Mouse (Mus musculus): Measurements from ENCODE around the gene Elk1.

Gene Elk1

GRCm38 (mm10) chrX:20950191-20950880, at the start of gene Elk1:
Gene Elk1, minus strand, starts transcription at chrX:20950608.
- peak; percentile 71 for DNase-seq (ENCODE audit: low spot score in 2 of 2)

- no peak for DNase-seq (ENCODE audit: low spot score in 2 of 2)
Observed at GRCm38 (mm10) chrX:20980901-20981300, 30.5 kb upstream of the Elk1 start.

DNA sequence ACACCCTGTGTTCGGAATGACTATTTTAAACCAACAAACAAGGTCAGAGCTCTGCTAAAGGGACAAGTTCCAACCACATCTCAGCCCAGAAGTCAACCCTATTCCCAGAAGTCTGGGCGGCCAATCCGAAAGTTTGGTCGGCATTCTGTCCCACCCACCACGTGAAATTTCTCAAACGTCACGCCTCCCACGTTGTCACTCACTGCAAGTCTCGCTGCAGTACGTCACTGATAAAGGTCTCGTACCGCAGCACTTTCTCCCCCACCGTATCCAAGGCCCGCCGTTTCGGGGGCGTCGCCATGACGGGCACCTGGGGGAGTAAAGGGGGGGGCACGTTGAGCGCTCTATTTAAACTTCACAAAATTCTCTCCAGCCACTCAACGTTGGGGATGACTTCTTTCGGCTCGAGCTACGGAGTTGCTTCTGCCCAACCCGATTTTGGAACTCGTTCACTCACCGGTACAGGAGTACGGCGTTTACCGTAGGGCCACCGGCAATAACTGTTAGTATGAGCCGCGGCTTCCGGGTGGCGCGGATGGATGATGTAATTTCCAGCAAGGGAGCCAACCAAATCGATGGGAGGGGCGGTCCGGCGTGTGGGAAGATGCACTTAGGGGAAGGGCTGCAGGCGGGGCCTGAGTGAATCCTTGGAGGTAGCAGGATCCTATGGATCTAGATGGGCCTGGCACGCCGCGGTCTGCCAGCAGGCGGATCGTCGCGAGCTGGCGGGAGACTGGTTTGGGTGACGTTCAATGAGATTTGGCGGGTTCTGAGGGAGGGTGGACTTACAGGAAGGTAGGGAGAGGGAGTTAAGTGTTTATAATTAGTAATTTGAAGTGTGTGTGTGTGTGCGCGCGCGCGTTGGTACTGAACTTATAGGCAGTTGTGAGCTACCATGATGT, 11.3 kb upstream of the Elk1 start, which contains the start of gene Uxt:
Gene Uxt, minus strand, starts transcription at position 541 of the 902 bp plus-strand sequence.
- peak; percentile 74 to 78 for DNase-seq (ENCODE audit: low spot score in 2 of 2)

DNA sequence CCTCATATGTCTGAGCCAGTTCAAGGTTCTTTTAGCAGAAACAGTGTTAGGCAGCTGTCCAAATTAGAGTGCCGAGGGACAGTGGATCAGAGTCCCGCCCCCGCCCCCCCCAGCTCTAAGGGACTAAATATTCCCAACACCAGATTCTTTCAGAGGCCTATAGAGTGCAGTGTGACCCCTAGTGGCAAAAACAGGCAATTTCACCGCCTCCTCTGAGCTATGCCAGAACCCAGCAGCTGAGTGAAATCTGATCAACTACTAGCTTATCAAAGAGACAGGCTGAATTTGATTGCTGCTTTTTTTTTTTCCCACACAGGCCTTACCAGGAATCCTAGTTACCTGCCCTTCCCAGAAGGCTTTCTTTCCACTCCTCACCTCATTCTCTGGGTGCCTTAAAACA, 4.4 kb downstream of the Elk1 start:
- peak in 1 of 2 experiments; percentile 22 for DNase-seq (ENCODE audit: low spot score in 2 of 2)

DNA sequence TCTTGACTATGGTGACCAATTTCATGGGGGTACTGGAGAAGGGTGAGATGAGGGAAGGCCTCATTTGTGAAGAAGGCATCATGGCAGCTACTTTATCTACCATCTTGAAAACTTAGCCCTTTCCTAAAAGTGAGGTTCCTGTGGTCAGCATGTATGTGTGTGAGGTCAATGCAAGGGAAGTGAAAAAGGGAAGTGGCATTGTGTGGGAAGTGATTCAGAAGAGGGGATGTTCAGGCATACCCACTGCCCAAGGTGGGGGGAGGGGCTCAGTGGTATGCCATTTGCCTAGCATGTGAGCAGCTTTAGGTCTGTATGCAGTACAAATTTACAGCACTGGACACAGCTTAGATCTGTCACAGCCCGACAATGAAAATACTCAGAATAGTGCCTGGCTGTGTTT, 18.4 kb downstream of the Elk1 start:
- DNase-seq (ENCODE audit: low spot score in 2 of 2) = no peak

- DNase-seq (ENCODE audit: low spot score in 2 of 2) = no peak
Observed at GRCm38 (mm10) chrX:20931364-20931763, 19.0 kb downstream of the Elk1 start, which contains the start of gene Cfp. Gene Cfp, minus strand, starts transcription at chrX:20931555.

- DNase-seq (ENCODE audit: low spot score in 2 of 2) = no peak
Observed at GRCm38 (mm10) chrX:20929859-20930258, 20.5 kb downstream of the Elk1 start.

- DNase-seq (ENCODE audit: low spot score in 2 of 2) = no peak
Observed at GRCm38 (mm10) chrX:20924976-20925375, 25.4 kb downstream of the Elk1 start.

DNA sequence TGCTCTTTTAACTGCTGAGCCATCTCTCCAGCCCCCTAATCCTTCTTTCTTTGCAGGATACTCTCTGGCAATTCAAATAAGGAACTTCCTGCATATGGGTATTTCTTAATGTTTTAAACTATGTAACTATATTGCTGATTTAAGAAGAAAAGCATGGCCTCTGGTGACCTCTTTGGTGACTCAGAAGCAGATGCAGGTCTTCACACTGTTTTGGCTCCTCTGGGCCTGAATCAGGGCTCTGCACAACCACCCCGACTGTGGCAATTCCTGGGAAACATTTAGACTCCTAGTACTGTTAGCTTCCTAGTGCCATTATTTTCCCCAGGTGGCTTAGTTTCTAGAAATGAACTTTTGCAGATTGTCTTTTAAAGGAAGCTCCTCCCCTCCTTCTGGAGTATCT, 26.9 kb downstream of the Elk1 start:
- no peak for DNase-seq (ENCODE audit: low spot score in 2 of 2)

DNA sequence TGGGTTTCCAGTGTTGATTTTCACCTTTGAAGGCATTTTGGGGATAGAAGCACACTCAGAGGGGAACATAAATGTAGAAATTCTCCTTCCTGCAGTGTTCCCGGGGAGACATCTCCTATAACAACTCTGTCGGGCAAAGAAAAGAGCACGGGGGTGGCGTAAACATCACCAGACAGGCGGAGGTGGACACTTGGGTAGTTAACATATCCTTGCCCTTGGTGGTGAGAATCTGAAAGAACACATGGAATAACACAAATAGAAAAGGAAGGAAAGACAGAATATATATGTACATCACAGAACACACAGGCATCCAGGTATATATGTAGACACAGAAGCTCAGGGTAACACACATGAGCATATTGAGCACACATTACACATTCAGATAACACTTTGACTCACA, 29.0 kb downstream of the Elk1 start:
- DNase-seq (ENCODE audit: low spot score in 2 of 2) = no peak

DNA sequence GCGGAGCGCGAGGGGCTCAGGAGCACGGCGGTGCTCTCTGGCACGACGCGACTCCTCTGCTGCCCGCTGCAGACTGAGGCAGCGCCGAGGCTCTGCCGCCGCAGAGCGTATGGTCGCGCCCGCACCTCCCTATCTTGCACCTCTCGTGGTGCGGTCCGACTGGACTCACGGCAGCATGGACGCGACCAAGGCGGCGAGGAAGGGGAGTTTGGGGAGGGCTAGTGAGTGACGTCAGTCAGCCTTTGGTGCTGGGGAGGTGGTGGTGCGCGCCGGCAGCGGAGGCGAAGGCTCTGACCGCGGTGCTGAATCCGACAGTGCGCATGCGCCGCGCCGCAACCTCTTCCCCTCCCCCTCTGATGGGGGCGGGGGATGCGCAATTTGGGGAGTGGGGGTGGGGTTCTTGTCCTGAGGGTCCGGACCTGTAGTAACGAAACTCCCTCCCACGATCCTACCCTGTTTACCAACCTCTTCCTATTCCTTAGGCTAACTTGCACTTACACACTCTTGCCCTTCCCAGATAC, 29.5 kb downstream of the Elk1 start, which contains the start of gene Syn1:
Gene Syn1, minus strand, starts transcription at position 161 of the 521 bp plus-strand sequence.
- peak; percentile 44 to 53 for DNase-seq (ENCODE audit: low spot score in 2 of 2)

DNA sequence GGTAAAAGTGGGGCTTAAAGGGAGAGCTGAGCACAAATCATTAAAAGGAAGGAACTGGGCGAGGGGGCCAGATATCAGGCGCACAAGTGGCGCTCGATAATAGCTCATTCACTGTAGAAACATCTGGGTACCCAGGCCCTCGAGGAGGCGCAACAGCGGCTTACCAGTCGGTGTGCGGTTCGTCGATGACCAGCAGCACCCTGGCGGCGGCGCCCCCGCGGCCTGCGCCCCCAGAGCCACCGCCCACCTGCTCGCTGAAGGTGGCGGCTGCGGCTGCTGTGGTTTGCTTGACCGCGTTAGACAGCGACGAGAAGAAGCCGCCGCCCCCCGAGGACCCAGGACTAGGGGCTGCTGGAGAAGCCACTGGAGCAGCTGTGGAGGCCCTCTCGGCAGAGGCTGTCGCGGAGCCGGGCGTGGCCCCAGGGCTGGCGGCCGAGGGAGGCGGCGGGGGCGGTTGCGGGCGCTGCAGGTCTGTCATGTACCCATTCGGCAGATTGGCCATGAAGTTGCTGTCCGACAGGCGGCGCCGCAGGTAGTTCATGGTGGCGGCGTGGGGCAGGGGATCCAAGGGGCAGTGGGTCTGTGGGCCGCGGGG, 30.1 kb downstream of the Elk1 start:
- peak in 1 of 2 experiments; percentile 2 for DNase-seq (ENCODE audit: low spot score in 2 of 2)

GRCm38 (mm10) chrX:20915075-20915474, 35.3 kb downstream of the Elk1 start:
- DNase-seq (ENCODE audit: low spot score in 2 of 2) = no peak

GRCm38 (mm10) chrX:20913726-20914125, 36.7 kb downstream of the Elk1 start:
- DNase-seq (ENCODE audit: low spot score in 2 of 2) = no peak

- no peak for DNase-seq (ENCODE audit: low spot score in 2 of 2)
Observed at GRCm38 (mm10) chrX:20910074-20910473, 40.3 kb downstream of the Elk1 start.
